Mouse (Mus musculus) MEL-GATA-1-ER (cell line): Measurements from ENCODE around the gene Mymx.

Experiments
- DNase-seq: peaks from one replicate; pipeline ENCODE4 v3.0.0-alpha.2; 2012; ENCODE audit warnings: low read depth; ENCODE audit errors: extremely low read depth

Mymx gene

GRCm38 (mm10) chr17:45572103-45573086 lies 29.5 kb downstream of the Mymx start:
- DNase-seq: no peak

- DNase-seq: no peak
These were observed 31.9 kb downstream of the Mymx start for GRCm38 (mm10) chr17:45569999-45570398.

- DNase-seq: no peak
These were observed 32.9 kb downstream of the Mymx start for GRCm38 (mm10) chr17:45568990-45569389.

- DNase-seq: no peak
These were observed 34.7 kb downstream of the Mymx start for GRCm38 (mm10) chr17:45567162-45567601.

- DNase-seq: no peak
These were observed 35.3 kb downstream of the Mymx start for GRCm38 (mm10) chr17:45566360-45567161.

- DNase-seq: no peak
These were observed 35.9 kb downstream of the Mymx start for GRCm38 (mm10) chr17:45566031-45566359.

- no peak for DNase-seq
These were observed 36.8 kb downstream of the Mymx start for GRCm38 (mm10) chr17:45565103-45565502.

GRCm38 (mm10) chr17:45564531-45565084 lies 37.3 kb downstream of the Mymx start:
- DNase-seq: no peak

- no peak for DNase-seq
These were observed 38.0 kb downstream of the Mymx start, which contains the start of gene Slc35b2 for GRCm38 (mm10) chr17:45563655-45564530. TSS of gene Slc35b2 (plus strand) at chr17:45563874.

- DNase-seq: no peak
These were observed 38.7 kb downstream of the Mymx start for GRCm38 (mm10) chr17:45563216-45563615.

- no peak for DNase-seq
These were observed 42.0 kb downstream of the Mymx start for GRCm38 (mm10) chr17:45559732-45560525.

GRCm38 (mm10) chr17:45557998-45558862 lies 43.7 kb downstream of the Mymx start:
- DNase-seq: no peak

GRCm38 (mm10) chr17:45557246-45557824 lies 44.6 kb downstream of the Mymx start:
- DNase-seq: no peak

GRCm38 (mm10) chr17:45556514-45557245 lies 45.2 kb downstream of the Mymx start:
- peak; percentile 68 for DNase-seq

GRCm38 (mm10) chr17:45556107-45556489 lies 45.8 kb downstream of the Mymx start:
- DNase-seq: no peak

- DNase-seq: peak; percentile 68
These were observed 46.3 kb downstream of the Mymx start, which contains the start of gene Nfkbie for GRCm38 (mm10) chr17:45555452-45556106. TSS of gene Nfkbie (plus strand) at chr17:45555703.

GRCm38 (mm10) chr17:45554420-45554819 lies 47.5 kb downstream of the Mymx start:
- DNase-seq: peak; percentile 65
